Mouse (Mus musculus) kidney, postnatal 36 days (tissue): ENCODE measurements around the gene Mup6.
A peak's percentile ranks its signal among the peaks of the same experiment; 100 is the strongest.
"Not testable (repeated sequence)": the region's sequence is repeated elsewhere in the genome, so short reads cannot be mapped to it uniquely, and the experiment has no call there.

Source experiments
- DNase-seq, 2 experiments: peaks; one replicate each; pipeline ENCODE4 v3.0.0; 2021 to 2022; ENCODE audit warnings: mixed read lengths in 2 of 2

Mup6 gene

DNA sequence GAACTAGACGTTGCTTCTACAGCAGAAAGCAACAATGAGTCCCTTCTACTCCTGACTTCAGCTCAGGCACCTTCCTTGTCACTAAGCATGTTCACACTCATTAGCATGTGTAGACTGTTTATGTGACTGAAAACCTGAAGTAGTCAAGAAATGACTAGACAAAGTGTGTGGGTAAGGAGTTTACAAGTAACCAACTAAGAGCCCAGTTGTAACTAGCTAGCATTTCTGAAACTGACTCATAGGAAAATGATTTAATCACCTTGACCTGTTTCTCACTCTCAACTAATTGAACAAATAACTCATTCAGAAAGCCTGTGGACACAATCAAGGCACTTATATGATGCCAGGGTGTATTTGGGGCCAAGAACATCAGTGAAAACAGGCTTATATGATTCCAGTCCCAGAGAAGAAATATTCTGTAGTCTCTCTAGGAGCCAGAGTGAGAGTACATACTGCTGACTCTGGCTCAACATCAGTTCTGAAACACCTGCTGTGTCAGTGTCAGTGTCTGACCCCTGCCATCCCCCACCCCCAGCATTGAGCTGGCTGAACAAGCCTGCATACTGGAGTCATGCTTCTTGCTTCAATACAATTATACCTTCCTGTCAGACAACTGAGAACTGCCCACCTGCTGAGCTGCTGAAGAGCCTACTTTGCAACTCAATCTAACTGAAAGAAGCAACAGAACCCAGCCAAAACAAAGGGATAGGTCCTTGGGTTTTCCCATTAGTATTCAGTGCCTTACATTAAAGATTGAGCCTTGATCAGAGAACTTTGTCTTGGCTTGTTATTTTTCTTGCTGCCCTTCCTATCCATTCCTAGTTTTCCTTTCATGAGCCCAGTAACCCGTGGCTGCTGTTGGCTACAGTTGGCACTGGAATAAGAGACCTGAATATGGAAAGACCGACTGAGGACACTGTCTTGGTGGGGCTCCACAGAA lies at the start of gene Mup6:
Mup6 (plus strand) TSS at position 890 of the 940 bp plus-strand sequence.
- DNase-seq = no peak

DNA sequence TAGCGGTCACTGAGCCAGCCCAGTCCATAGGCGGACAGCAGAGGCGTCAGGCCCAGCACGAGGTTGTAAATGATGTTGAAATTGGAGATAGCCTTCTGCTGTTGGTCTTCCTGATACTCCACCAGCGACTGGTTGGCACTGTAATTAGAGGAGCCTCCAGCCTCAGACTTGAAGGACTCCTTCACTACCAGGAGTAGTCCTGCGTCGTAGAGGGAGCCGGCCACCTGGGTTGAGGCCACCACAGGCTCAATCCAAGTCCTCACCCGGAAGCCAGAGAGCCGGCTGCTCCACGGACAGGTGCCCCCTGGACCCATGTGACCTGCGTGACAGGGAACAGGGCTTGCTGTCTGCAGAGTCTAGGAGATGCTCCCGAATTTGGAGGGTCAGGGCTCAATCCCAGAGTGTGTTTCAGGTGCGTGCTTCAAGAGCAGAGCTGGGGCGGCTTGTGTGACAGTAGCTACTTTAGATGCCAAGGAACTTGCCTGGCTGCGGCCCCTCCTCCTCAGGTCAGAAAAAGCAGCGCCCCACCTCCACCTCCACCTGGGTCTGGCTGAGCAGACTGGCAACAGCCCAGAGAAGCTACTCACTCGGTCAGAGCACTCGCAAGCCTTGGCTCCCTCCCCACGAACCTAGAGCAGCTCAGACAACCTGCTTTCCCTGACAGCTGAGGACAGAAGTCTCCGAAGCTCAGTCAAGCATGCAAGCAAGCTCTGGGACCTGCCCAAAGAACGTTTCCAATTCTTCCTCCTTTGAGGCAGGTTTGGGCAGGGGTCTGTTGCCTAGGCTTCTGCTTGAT lies 49.3 kb upstream of the Mup6 start, which contains the start of gene Slc46a2:
Slc46a2 (minus strand) TSS at position 449 of the 796 bp plus-strand sequence.
- DNase-seq = peak; percentile 85 to 86

DNA sequence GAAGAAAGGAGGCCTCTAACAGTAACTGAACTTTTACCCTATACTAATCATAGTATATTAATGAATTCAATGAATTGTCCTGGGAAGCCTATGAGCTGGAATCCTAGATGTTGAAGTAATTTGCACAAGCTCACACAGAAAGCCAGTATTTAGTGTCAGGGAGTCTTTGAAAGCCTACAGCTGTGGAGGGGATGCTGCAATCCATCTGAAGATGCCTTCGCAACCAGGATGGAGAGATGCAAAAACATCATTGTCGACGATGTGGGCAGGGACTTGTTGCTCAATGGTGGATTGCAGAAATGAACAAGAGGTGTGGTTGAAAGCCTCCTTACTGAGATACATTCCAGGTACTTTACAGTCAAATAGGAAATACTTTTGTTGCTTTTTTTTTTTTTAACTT lies 46.1 kb upstream of the Mup6 start:
- no peak for DNase-seq

DNA sequence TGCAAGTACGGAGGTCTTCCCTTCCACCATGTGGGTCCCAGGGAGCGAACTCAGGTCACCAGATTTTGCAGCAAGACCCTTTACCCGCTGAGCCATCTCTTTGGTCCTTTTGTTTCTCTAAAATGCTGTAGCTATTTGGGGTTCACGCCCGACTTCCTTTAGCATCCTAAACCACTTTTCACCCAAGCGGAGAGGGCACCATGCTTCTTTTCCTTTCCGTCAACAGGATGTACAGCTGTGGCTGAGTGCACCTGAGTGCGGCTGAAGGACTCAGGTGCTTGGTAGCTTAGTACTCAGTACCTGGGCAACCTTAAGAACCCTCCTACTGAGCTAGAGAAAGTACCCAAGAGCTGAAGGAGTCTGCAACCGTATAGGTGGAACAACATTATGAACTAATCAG lies 39.0 kb upstream of the Mup6 start:
- no peak for DNase-seq

DNA sequence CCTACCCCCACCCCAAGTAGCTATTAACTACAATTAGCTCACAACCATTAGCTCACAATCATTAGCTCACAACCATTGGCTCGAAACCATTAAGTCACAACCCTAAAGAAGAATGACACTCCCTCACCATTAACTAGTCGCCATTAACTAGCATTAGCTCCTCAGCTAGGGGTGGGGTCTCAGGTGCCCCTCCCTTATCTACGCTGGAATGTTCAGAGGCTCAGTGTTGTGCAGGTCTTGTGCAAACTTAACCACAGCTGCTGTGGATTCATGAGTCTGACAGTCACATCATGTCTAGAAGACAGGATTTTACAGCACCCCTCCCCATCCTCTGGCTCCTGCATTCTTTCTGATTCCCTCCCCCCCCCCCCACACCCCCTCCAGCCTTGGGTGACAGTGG lies 36.4 kb upstream of the Mup6 start:
- DNase-seq = no peak

DNA sequence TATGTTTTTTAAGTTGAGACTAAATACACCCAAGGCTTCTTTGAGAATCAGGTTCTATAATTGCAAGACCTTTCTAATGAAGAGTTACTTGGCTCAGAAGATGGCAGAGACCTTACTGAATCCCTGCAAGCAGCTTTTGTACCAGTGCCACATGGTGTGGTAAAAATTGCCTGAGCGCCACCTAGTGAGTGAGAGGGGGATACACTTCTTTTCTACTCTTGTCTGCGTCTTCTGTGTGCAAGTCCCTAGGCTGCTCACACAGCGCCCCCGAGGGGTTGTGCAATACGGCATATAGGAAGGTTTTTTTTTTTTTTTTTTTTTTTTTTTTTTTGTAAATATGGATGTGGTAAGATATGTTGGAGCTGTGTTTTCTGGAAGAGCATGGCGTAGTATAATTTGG lies 35.7 kb upstream of the Mup6 start:
- peak; percentile 75 to 88 for DNase-seq

DNA sequence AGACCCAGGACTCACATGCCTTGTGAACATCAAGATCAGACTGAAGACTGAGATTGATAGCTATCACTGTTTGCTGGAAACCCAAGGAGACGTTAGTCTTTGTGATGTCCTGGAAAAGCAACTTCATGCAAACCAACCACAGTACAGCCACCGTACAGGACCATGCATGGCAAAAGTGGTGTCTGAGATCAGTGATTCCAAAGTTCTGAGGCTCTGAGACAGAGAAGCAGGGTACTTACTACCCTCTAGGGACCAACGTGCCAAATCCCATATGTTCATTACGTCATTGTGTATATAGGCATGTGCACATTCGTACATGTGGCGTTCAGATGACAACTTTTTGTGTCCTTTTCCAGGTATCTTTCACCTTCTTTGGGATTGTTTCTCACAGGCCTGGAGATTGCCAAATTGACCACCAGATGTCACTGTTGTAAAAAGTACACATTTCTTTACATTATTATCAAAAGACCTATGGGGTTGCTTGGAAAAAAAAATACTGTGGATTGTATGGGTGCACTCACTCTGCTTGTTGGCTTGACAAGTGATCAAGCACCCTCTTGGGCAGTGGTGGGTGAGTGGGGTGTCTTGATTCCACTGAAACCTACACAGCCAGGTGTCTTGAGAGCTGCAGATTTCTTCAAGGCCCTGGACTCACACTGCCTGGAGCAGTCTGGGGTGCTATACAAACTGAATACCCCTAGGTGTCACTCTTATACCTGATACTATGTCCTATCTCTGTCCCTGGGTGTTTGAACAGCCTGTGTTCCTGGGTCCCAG lies 31.4 kb upstream of the Mup6 start:
- DNase-seq = peak; percentile 20 to 22

DNA sequence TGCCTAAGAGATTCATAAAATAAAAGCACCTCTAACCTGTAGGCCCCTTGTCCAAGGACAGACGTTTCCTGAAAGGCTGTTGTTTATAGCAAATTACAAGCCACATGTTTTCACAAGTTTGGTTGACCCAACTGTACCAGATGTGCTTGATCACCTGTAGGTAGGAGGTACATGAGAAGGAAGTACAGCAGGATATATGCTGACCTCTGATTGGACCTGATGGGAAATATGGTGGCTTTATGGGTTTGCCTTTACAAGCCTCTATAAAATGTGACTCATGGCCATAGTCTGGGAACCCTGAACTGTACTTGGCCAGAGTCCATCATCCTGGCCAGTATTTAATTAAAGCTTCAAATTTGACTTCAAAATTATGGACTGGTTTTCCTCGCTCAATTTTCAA lies 26.6 kb upstream of the Mup6 start:
- no peak for DNase-seq

DNA sequence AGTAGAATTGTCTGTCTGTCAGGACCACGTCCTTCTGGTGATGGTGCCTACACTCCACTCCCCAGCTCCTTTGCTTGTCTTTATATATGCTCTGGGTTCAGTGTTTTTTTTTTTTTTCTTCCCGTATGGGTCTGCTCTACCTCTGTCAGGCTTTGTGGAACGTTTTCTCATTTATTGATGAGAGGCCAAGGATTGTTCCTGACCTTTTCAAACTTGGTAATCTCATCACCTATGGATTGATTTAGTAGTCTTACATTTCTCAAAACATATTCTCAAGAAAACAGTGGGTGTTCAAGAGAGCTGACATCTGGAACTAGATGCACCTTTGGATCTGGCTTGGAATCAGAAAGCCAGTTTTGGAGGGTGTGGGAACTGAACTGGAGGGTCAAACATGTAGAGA lies 3.5 kb upstream of the Mup6 start, which contains the start of gene Mup4:
Mup4 (minus strand) TSS at position 101 of the 400 bp plus-strand sequence.
- DNase-seq = no peak

DNA sequence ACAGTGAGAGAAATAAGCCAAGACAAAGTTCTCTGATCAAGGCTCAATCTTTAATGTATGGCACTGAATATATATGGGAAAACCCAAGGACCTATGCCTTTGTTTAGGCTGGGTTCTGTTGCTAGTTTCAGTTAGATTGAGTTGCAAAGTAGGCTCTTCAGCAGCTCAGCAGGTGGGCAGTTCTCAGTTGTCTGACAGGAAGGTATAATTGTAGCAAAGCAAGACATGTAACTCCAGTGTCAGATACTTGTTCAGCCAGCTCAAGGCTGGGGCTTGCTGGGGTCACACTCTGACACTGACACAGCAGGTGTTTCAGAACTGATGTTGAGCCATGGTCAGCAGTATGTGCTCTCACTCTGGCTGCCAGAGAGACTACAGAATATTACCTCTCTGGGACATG lies 33.8 kb downstream of the Mup6 start:
- not testable (repeated sequence) for DNase-seq

DNA sequence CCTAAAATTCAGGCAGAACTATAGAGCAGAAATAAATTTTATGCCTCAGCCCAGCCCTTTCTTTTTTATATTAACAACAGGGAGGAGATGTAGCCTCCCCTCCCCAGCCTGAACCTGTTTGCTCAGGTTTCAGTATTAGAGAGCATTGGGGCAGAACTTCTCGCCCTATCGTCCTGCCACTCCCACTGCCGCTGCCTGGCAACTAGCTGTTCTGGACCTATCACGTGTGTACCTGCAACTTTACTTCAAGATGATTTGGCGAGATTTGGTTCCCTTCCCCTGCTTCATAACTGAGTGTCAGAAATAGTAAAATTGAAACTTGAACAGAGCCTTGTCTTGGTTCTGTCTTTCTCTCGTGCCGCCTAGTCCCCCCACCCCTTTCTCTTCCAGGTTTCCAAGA lies 56.0 kb downstream of the Mup6 start:
- DNase-seq = peak; percentile 48 to 56

DNA sequence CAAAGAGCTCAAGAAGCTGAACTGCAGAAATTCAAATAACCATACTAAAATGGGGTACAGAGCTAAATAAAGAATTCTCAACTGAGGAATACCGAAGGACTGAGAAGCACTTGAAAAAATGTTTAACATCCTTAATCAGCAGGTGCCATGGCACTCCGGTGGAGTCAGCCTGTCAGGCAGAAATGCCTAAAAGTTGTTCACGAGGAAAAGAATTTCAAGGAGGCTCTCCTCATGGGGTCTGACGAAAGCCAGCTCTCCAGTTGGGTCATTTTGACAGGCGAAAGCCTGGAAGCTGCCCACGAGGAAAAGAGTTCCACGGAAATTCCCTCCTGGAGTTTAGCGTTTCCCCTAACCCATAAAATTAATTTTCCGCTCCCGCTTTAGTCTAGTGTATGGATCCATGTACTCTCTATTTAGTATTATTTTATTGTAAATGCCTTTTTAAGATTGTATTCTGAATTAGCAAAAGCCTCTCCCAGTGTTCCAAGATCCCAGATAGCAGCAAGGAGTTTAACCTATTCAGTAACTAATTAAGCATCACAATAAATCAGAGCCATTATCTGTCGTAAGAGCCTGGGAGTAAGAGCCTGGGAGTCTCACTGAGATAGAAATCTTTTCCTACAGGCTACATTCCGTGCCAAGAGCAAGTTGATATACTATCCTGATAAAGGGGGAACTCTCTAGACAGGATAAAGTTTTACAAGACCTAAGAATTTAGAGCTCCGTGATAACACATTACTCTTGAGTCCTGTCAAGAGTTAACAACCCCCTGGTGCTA lies 65.4 kb downstream of the Mup6 start:
- not testable (repeated sequence) for DNase-seq
